Mouse (Mus musculus): Measurements from ENCODE around the gene Sh3rf1. TPM values are rescaled to one million over a fixed set of nuclear protein-coding genes. Genes with fewer than 3 reads are reported as not detected.

Gene Sh3rf1
- polyA plus RNA-seq, 1 experiment from 2014 or later: 8.4 TPM

DNA sequence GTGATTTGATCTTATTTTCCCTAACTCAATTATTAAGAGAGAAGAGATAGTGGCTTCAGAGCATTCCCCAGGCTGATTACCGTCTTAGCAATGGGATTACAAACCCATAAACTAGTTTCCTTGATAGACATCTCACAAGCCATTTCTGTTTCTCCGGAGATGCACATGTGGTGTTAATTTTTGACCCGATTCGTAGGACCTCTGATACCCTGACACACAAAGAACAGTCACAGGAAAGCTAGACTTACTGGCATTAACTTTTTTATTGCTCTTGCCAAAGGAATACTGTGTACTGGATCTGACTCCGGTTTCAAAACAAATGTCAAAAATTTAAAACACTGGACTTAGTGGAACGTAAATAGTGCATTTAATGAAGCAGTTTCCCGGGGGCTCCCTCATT is 62.2 kb downstream of the Sh3rf1 start:
- no peaks in the 10 kb centered on the region for H3K9me3 ChIP-seq
- no peaks in the 10 kb centered on the region for H3K27me3 ChIP-seq (ENCODE audit: insufficient read depth, poor library complexity, severe bottlenecking)
- peaks cover 45% of the 10 kb centered on the region for H3K4me1 ChIP-seq
- no peaks in the 10 kb centered on the region for H3K36me3 ChIP-seq
- WGBS: 71% methylated on average over 7 of the region's 7 CpGs
- H3K4me3 ChIP-seq: no peak overlapping the region
- no peak for DNase-seq (ENCODE audit: low spot score)
- no peak overlapping the region for H3K27ac ChIP-seq

DNA sequence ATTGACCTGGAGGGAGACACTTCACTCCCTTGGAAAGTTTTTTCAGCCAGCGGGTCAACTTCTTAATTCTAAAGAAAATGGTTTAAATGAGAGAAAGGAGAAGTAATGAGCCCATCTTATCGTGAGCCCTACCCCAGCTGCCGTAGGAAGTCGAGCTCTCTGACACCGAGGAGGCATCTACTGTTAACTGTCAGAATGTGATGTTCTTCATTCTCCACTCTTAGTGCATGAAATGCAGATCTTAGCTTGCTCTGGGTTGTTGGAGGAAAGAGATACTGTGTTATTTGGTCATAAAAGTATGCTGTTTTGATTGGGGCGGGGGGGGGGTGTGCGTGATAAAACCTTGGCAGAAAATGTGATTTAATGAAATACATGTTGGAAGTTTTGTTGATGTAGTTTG is 62.7 kb downstream of the Sh3rf1 start:
- WGBS: 70% methylated on average over 7 of the region's 7 CpGs
- no peak overlapping the region for H3K4me3 ChIP-seq
- H3K27ac ChIP-seq: no peak overlapping the region
- no peaks in the 10 kb centered on the region for H3K36me3 ChIP-seq
- H3K4me1 ChIP-seq: peaks cover 45% of the 10 kb centered on the region
- no peak for DNase-seq (ENCODE audit: low spot score)
- H3K9me3 ChIP-seq: no peaks in the 10 kb centered on the region
- no peaks in the 10 kb centered on the region for H3K27me3 ChIP-seq (ENCODE audit: insufficient read depth, poor library complexity, severe bottlenecking)

DNA sequence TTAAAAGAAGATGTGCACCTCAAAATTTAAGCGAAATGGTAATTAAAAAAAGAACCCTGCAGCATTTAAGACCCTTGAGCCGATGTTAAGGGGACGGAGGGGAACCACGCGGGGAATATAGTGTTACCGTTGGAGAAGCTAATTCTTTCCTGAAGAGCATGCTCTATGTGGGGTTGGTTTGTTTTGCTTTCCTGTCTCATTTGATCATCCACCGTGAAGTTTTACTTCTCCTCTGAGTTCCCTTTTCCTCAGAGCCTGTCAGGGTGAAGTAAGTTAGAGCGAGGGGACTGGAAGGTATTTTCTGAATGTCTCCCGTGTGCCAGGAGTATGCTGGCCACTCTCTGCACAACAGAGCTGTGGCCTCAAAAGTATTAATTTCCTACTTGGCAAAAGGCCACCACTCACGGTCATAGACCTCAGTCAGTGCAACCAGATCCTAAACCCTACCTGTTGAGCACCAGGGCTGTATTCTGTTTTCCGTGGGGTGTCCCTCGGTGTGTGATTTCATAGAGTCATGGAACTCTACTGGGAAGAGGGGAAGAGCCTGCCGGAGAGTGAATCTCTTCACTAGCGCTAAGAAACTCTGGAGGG is 63.2 kb downstream of the Sh3rf1 start:
- WGBS: 80% methylated on average over 14 of the region's 14 CpGs
- DNase-seq (ENCODE audit: low spot score): no peak
- no peak overlapping the region for H3K27ac ChIP-seq

DNA sequence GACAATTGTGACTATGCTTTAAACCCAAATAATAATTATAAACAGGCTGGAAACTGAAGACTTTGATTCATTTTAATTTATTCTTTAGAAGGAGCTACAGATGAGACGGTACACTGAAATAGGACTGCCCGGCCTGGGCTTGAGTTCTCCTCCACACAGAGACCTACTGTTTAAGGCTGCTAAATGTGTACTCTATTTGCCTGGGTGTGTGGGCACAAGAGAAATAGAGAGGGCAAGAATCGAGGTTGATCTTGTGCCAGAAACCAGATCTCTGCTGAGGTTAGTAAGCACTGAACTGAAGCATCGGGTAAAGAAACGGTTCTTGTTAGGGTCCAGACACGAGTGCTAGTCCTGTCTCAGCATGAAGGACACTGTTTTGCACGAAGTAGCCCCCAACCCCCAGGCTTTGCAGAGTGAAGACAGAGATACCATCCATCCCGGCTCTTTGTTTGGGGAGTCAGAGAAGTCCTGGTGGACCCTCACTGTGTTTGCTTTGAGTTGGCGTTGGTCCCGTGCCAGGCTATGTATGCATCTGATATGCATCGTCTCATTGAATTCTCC is 64.4 kb downstream of the Sh3rf1 start:
- peaks cover 29% of the 10 kb centered on the region for H3K4me1 ChIP-seq
- no peaks in the 10 kb centered on the region for H3K27me3 ChIP-seq (ENCODE audit: insufficient read depth, poor library complexity, severe bottlenecking)
- H3K9me3 ChIP-seq: no peaks in the 10 kb centered on the region
- DNase-seq (ENCODE audit: low spot score): no peak
- H3K36me3 ChIP-seq: no peaks in the 10 kb centered on the region
- H3K27ac ChIP-seq: no peak overlapping the region
- WGBS: 80% methylated on average over 11 of the region's 11 CpGs
- H3K4me3 ChIP-seq: no peak overlapping the region

More for the DNA sequence above, 63.2 kb downstream of the Sh3rf1 start:
- Histone ChIP-seq H3K4me1 (peaks cover 41% of the 10 kb centered on the region), H3K9me3 (no peaks in the 10 kb centered on the region), H3K4me3 (no peak overlapping the region), H3K36me3 (no peaks in the 10 kb centered on the region), H3K27me3 (ENCODE audit: insufficient read depth, poor library complexity, severe bottlenecking) (no peaks in the 10 kb centered on the region)

DNA sequence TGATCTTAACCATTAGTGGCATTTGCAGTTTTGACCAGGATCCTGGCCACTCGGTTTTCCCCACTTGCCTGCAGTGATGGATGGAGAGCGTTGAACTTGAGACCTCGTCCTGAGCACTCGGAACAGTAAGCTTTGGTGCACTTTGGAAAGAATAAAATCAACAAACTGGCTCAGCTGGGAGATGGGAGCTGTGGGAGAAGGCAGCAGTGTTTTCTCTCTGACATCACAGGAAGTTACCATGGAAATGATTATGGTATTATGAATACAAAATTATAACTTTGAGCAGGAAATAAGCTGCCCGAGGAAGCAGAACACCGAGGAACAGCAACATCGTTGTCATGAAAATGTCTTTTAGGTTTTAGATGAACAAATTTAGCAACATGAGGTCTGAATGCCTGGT is 65.0 kb downstream of the Sh3rf1 start:
- Histone ChIP-seq H3K4me3 (no peak overlapping the region), H3K36me3 (no peaks in the 10 kb centered on the region), H3K27ac (no peak overlapping the region), H3K27me3 (ENCODE audit: insufficient read depth, poor library complexity, severe bottlenecking) (no peaks in the 10 kb centered on the region), H3K9me3 (no peaks in the 10 kb centered on the region), H3K4me1 (peaks cover 23% of the 10 kb centered on the region)
- WGBS: 57% methylated on average over 7 of the region's 7 CpGs
- DNase-seq (ENCODE audit: low spot score): no peak

DNA sequence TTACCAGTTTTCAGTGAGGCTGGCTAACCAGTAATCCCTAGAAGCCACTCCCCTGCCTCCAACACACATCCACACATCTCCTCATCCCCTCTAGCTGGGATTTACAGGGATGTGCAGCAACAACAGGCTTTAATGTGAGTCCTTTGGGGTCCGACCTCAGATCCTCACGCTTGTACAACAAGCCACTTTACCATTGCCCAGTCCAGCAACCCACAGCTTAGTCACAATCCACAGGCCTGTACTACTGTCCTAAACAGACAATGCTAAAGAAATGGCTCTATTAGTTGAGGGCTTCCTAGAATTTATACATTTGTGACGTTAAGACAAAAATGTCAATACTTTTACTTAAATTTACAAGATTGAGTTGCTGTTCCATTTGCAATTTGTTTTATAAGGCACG is 71.4 kb downstream of the Sh3rf1 start:
- 87% methylated on average over 4 of the region's 4 CpGs for WGBS
- Histone ChIP-seq H3K9me3 (no peaks in the 10 kb centered on the region), H3K27ac (no peak overlapping the region), H3K27me3 (ENCODE audit: insufficient read depth, poor library complexity, severe bottlenecking) (no peaks in the 10 kb centered on the region), H3K4me3 (no peak overlapping the region), H3K4me1 (no peaks in the 10 kb centered on the region), H3K36me3 (no peaks in the 10 kb centered on the region)
- DNase-seq (ENCODE audit: low spot score): no peak

DNA sequence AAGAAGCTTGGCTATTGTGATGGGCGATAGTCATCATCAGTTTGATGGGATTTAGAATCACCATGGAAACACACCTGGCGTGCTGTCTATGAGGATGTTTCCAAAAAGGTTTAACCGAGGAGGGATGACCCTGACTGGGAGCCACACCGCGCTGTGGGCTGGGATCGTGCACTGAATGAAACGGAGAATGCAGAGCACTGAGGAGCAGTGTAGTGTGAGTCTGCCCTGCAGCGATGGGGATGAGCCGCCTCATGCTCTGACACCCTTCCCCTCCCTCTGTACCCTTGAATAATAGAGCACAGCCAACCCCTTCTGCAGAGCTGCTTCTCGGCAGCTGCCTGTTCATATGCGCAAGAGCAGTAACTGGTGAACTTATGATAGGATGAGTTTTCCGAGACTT is 71.8 kb downstream of the Sh3rf1 start:
- no peak for DNase-seq (ENCODE audit: low spot score)
- Histone ChIP-seq H3K9me3 (no peaks in the 10 kb centered on the region), H3K4me3 (no peak overlapping the region), H3K27me3 (ENCODE audit: insufficient read depth, poor library complexity, severe bottlenecking) (no peaks in the 10 kb centered on the region), H3K4me1 (no peaks in the 10 kb centered on the region), H3K27ac (no peak overlapping the region), H3K36me3 (no peaks in the 10 kb centered on the region)
- WGBS: 76% methylated on average over 12 of the region's 12 CpGs

DNA sequence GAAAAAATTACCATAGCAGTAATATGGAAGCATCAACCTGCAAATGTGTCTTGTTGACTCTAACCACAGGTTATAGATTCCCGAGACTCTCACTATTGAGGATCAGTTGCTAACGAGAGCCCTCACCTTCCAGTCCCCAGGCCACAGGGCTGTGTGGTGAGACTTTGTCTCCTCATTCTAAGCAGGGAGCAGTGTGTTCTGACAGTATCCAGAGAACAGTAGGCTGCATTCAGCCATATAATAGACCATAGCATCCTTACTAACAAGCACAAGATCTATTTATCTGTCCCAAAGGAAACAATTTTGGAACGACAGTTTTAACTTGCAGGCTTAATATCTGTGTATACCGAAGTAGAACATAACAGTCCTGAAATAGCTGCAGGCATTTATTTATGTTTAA is 75.2 kb downstream of the Sh3rf1 start:
- no peak overlapping the region for H3K27ac ChIP-seq
- no peaks in the 10 kb centered on the region for H3K36me3 ChIP-seq
- H3K27me3 ChIP-seq (ENCODE audit: insufficient read depth, poor library complexity, severe bottlenecking): no peaks in the 10 kb centered on the region
- WGBS: 75% methylated on average over 4 of the region's 4 CpGs
- H3K9me3 ChIP-seq: no peaks in the 10 kb centered on the region
- DNase-seq (ENCODE audit: low spot score): no peak
- H3K4me3 ChIP-seq: no peak overlapping the region
- H3K4me1 ChIP-seq: no peaks in the 10 kb centered on the region

DNA sequence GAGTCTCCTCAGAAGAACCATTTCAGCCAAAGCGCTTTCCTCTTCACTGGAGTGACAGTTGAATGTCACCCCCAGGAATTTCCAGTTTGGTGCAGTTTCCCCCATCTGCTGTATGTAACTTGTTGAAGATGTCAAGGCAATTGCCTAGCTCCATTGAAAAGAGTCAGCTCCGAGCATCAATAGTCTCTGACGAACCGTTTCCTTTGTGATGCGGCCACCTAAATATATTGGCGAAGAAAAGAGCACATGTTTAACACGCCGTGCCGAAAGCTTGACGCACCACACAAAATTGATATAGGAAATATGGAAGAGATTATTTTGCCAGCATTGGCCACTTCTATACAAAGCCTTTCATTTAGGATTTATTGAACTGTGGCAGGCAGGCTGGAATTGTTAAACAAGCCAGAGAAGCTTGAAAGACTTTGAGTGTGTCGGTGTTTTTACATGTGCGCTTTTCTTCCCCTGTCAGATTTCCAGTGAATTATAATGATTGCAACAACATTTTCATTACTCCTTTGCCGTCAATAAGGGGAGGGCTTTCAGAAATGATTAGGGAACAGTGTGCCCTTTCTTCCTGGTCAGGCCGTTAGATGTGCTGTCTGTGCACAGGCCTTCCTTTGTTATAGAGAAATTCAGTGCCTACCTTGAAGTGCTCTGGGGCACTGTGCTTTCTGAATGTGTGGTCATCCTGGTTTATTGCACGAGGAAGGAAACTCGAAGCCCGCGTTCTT is 77.8 kb downstream of the Sh3rf1 start:
- H3K9me3 ChIP-seq: no peaks in the 10 kb centered on the region
- no peak overlapping the region for H3K27ac ChIP-seq
- H3K36me3 ChIP-seq: no peaks in the 10 kb centered on the region
- WGBS: 87% methylated on average over 18 of the region's 18 CpGs
- no peak overlapping the region for H3K4me3 ChIP-seq
- no peaks in the 10 kb centered on the region for H3K4me1 ChIP-seq
- no peaks in the 10 kb centered on the region for H3K27me3 ChIP-seq (ENCODE audit: insufficient read depth, poor library complexity, severe bottlenecking)
- no peak for DNase-seq (ENCODE audit: low spot score)

DNA sequence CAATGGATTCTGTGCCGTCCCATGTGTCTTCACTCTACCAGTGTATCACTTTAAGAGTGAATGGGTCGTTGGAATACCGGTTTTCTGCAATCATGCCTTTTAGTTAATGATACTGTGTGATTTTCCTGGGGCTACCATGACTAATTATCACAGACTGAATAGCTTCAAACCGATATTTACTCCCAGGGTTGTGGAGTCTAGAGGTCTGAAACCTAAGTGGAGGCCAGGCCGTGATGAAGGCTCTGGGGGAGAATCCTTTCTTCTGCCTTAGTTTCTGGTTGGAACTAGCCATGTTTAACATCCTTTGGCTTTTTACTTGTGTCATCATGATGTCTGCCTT is 78.3 kb downstream of the Sh3rf1 start:
- Histone ChIP-seq H3K4me1 (no peaks in the 10 kb centered on the region), H3K4me3 (no peak overlapping the region), H3K36me3 (no peaks in the 10 kb centered on the region), H3K9me3 (no peaks in the 10 kb centered on the region), H3K27ac (no peak overlapping the region), H3K27me3 (ENCODE audit: insufficient read depth, poor library complexity, severe bottlenecking) (no peaks in the 10 kb centered on the region)
- no peak for DNase-seq (ENCODE audit: low spot score)
- 83% methylated on average over 5 of the region's 5 CpGs for WGBS

DNA sequence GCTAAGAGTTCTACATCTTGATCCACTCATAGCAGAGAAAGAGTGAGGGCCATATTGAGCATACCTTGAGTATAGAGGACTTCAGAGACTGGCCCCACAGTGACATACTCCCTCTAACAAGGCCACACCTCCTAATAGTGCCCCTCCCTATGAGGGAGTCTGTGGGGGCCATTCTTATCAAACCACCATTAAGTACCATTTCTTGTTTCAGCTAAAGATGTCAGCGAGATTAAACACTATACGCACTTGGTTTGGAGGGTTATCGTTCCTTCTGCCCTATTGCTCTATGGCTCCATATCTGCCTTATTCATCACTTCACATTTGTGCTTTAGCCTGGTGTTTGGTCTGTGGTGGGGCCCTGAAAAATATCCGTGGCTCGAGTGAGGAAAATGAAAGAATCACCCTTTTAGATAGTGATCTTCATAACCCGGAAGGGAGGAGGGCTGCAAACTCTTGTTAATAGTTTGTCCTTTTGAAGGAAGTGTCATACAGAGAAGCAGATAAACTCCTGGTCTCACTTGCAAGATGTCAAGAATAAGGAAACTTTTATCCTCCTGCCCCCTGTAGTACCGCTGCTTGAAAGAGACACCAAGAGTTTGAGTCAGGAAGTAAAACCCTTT is 81.9 kb downstream of the Sh3rf1 start:
- no peaks in the 10 kb centered on the region for H3K9me3 ChIP-seq
- no peak for DNase-seq (ENCODE audit: low spot score)
- no peaks in the 10 kb centered on the region for H3K27me3 ChIP-seq (ENCODE audit: insufficient read depth, poor library complexity, severe bottlenecking)
- H3K27ac ChIP-seq: no peak overlapping the region
- 84% methylated on average over 7 of the region's 7 CpGs for WGBS
- peaks cover 4% of the 10 kb centered on the region; the same call in 1 of the 2 replicates for H3K4me1 ChIP-seq
- H3K36me3 ChIP-seq: no peaks in the 10 kb centered on the region
- H3K4me3 ChIP-seq: no peak overlapping the region

DNA sequence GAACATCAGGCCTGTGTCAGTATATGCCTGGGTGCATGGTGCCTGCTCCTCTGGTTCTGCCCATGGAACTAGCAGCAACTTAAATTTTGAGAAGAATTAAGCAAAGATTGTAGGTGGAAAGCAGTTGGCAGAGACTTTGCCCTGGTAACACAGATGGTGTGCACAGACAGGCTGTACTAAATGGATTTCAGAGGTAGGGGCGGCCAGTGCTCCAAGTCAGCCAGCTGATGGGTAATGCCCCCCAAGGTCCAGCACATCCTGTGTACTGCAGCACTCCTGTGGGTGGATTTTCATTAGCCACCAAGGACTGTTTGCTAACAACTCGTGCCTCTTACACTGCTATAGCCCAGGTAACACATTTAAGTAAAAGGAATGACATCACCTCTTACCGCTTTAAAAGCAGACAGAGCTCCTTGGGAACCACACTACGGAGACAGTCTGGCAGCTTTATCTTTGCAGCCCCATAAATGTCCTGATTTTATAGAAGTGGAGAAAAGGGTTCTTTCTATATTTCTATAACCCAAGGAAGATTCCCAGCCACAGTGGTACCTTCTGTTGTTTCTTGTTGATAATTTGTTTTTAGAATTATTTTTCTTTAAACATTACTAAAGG is 82.9 kb downstream of the Sh3rf1 start:
- WGBS: 71% methylated on average over 4 of the region's 4 CpGs
- DNase-seq (ENCODE audit: low spot score): no peak
- Histone ChIP-seq H3K4me3 (no peak overlapping the region), H3K27ac (no peak overlapping the region), H3K4me1 (peaks cover 14% of the 10 kb centered on the region), H3K27me3 (ENCODE audit: insufficient read depth, poor library complexity, severe bottlenecking) (no peaks in the 10 kb centered on the region), H3K9me3 (no peaks in the 10 kb centered on the region), H3K36me3 (no peaks in the 10 kb centered on the region)

DNA sequence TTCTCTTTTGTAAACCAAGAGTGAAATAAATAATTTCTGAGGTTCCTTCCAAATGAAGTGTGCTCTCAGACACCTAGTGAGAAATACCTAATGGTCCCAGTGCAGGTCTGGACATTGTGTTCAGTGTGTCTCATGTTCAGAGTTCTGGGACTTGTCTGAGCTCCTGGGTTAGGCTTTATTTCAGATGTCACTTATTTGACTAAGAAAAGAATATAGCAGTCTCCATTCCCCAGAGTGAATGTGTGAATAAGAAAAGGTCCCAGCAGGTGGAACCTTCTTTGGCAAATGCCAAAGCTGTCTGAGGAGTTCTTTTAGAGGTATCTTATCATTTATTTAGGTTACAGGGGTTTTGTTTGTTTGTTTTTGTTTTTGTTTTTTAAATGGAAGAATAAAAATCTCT is 85.2 kb downstream of the Sh3rf1 start:
- Histone ChIP-seq H3K36me3 (no peaks in the 10 kb centered on the region), H3K9me3 (no peaks in the 10 kb centered on the region), H3K4me1 (peaks cover 14% of the 10 kb centered on the region), H3K27ac (no peak overlapping the region), H3K27me3 (ENCODE audit: insufficient read depth, poor library complexity, severe bottlenecking) (no peaks in the 10 kb centered on the region), H3K4me3 (no peak overlapping the region)
- no peak for DNase-seq (ENCODE audit: low spot score)

Measured in heart, embryonic 10.5 days (tissue).